Mouse (Mus musculus): ENCODE measurements around the gene Olfr1110.
"Not testable (repeated sequence)": the region's sequence is repeated elsewhere in the genome, so short reads cannot be mapped to it uniquely, and the experiment has no call there.

Olfr1110 gene

GRCm38 (mm10) chr2:87140200-87140599, at the start of gene Olfr1110:
TSS of gene Olfr1110 (minus strand) at chr2:87140300.
- no peak for DNase-seq (ENCODE audit: low spot score)

GRCm38 (mm10) chr2:87187498-87187897, 47.4 kb upstream of the Olfr1110 start, which contains the start of gene Olfr1112:
TSS of gene Olfr1112 (plus strand) at chr2:87187798.
- no peak for DNase-seq (ENCODE audit: low spot score)

DNA sequence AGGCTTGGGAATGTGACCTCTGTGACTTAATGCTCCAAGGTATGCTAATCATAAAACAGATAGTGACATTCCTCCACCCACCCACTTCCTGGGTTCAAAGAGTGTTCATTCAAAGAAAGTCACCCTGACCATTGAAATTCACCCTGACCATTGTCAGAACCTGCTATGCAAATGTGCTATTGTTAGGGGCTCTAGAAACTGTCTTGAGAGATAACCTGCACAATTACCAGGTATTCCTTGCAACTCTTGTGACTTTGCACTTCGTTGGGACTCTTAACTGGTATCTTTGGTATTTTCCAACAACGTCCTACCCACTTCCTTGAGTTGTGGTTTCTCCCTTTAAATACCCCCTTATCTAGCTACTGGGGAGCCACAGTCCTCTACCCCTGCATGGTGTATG, 27.6 kb upstream of the Olfr1110 start:
- not testable (repeated sequence) for DNase-seq (ENCODE audit: low spot score)

DNA sequence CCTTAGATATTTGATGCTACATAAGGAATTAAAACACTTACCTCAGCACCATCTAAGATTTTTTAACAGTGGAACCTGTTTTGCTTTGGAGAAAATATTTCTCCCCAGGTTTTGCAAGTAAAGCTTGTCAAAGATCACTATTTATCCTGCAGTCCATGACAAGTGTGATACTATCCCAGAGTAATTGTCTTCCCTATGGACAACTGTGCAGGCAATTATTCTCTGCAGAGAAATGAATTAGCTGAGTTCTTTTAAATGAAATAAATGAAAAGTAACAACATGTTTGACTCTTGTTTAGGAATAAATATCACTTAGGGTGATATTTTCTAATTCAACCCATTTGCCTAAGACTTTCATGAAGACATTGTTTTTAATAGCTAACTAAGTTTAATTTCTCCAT, 12.4 kb upstream of the Olfr1110 start, which contains the start of gene Olfr1111:
Gene Olfr1111, minus strand, starts transcription at position 101 of the 400 bp plus-strand sequence.
- no peak for DNase-seq (ENCODE audit: low spot score)

DNA sequence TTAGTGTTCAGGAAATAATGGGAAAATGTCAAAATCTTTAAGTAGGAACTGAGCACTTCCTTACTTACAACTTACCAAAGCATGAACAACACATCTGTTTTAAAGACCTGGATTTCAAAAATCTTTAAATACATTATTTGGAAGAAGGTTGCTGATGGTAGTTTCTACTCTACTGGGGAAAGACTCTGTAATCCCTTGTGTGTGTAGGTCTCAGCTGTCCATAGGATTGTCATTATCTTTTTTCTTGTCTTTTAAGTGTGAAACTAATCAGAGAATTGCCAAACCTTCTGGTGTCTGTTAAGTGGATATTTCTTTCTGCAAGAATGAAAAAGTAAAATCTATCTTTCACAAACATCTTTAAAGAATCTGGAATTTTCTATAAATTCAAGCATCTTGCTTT, 25.6 kb downstream of the Olfr1110 start, which contains the start of gene Olfr259:
Gene Olfr259, minus strand, starts transcription at position 101 of the 400 bp plus-strand sequence.
- DNase-seq (ENCODE audit: low spot score), result no peak

DNA sequence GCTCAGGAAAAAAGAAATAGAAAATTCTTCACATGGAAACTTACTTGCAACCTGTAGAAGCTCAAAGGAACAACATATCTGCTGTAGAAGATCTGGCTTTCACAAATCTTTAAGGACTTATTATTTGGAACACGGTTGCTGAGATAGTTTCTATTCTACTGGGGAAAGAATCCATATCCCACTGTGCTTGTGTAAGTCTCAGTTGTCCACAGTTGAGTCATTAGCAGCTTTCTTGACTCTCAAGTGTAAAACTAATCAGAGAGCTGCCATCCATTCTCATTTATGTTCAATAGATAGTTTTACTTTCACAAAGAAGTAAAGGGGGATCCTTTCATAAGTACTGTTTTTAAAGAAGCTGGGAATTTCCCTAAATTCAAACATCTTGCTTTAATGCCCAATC, 44.2 kb downstream of the Olfr1110 start, which contains the start of gene Olfr1109:
Gene Olfr1109, minus strand, starts transcription at position 101 of the 400 bp plus-strand sequence.
- no peak for DNase-seq (ENCODE audit: low spot score)

Data from adipocyte (in vitro differentiated cells).